Mouse (Mus musculus) myocyte (in vitro differentiated cells): ENCODE data around the gene Plekhb1.

Source experiments
- CEBPB ChIP-seq: IDR thresholded peaks from 2 replicates; pipeline ENCODE4 v1.6.1; 2011; ENCODE audit warnings: mild to moderate bottlenecking, moderate library complexity; ENCODE audit not compliant: poor library complexity, insufficient read depth, severe bottlenecking
- E2F4 ChIP-seq: IDR thresholded peaks from one replicate; pipeline ENCODE4 v1.6.1; 2011; ENCODE audit warnings: mild to moderate bottlenecking, control low read depth, moderate library complexity; ENCODE audit not compliant: insufficient read depth
- MAX ChIP-seq: IDR thresholded peaks from one replicate; pipeline ENCODE4 v1.6.1; 2011; ENCODE audit warnings: low read depth, mild to moderate bottlenecking, control low read depth
- MYOD1 ChIP-seq, 3 experiments: IDR thresholded peaks; one replicate each; pipeline ENCODE4 v1.6.1; 2011; ENCODE audit warnings: control low read depth in 2 of 3, low read depth in 2 of 3, mild to moderate bottlenecking in 2 of 3, moderate library complexity in 1 of 3; ENCODE audit not compliant: insufficient read length in 2 of 3, control insufficient read depth in 1 of 3
- MYOG ChIP-seq, 3 experiments: IDR thresholded peaks; one replicate each; pipeline ENCODE4 v1.6.1; 2011; ENCODE audit warnings: control low read depth in 2 of 3, low read depth in 2 of 3, mild to moderate bottlenecking in 2 of 3; ENCODE audit not compliant: insufficient read length in 2 of 3, control insufficient read depth in 1 of 3, insufficient read depth in 1 of 3
- POLR2A ChIP-seq: IDR thresholded peaks from one replicate; pipeline ENCODE4 v1.6.1; 2011; ENCODE audit warnings: low read depth, mild to moderate bottlenecking, control low read depth, moderate library complexity; ENCODE audit not compliant: insufficient read length
- POLR2AphosphoS2 ChIP-seq: IDR thresholded peaks from one replicate; pipeline ENCODE4 v1.6.1; 2011; ENCODE audit warnings: low read depth, control low read depth; ENCODE audit not compliant: insufficient read length
- REST ChIP-seq: IDR thresholded peaks from one replicate; pipeline ENCODE4 v1.6.1; 2011; ENCODE audit warnings: mild to moderate bottlenecking, control low read depth, moderate library complexity; ENCODE audit not compliant: insufficient read depth, insufficient read length
- SRF ChIP-seq: IDR thresholded peaks from one replicate; pipeline ENCODE4 v1.6.1; 2011; ENCODE audit warnings: low read depth; ENCODE audit not compliant: control insufficient read depth, insufficient read length
- TCF3 ChIP-seq: IDR thresholded peaks from one replicate; pipeline ENCODE4 v1.6.1; 2011; ENCODE audit warnings: low read depth, control low read depth; ENCODE audit not compliant: insufficient read length
- USF1 ChIP-seq: IDR thresholded peaks from one replicate; pipeline ENCODE4 v1.6.1; 2011; ENCODE audit warnings: low read depth, mild to moderate bottlenecking, control low read depth, moderate library complexity

- TF ChIP-seq MAX (no peak), MYOG (IDR thresholded peaks at IDR 0.05; ENCODE audit: control insufficient read depth in 1 of 3, insufficient read depth in 1 of 3, insufficient read length in 2 of 3, low read depth in 2 of 3) (no peak), CEBPB (no peak), REST (no peak), POLR2A (no peak), MYOD1 (IDR thresholded peaks at IDR 0.05; ENCODE audit: control insufficient read depth in 1 of 3, insufficient read length in 2 of 3, low read depth in 2 of 3) (no peak), POLR2AphosphoS2 (no peak), TCF3 (no peak), SRF (no peak), USF1 (no peak), E2F4 (no peak)
Observed at GRCm38 (mm10) chr7:100622277-100622676, 39.9 kb downstream of the Plekhb1 start.
